Mouse (Mus musculus): Measurements from ENCODE around the gene Rufy3. TPM values are rescaled to one million over a fixed set of nuclear protein-coding genes. Genes with fewer than 3 reads are reported as not detected.

The Rufy3 gene
- total RNA-seq, 2 experiments from 2014 or later = 6.6 to 6.7 TPM

DNA sequence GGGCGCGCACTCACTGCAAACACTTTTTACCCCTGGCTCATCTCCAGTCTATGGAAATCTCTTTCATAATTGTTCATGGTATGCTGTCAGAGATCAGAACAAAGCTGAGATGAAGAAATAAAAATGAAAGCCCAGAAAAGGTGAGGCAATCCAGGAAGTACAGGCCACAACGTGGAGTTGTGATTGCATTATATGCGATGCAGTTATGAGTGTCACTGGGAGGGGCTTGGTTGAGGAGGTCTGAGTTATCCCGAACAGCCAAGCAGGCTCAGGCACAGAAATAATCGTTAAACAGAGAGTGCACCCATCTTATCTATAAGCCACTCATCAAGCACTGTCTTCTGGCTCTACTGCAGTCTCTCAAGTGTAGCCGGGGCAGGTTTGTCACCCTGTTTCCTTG lies 114.1 kb downstream of the Rufy3 start:
- DNase-seq = no peak
- intact Hi-C loops (cut with DNase I) = loop anchor here (5.0 kb wide), 2 partner anchors 43 to 117 kb away; partner anchors contain the start of gene Mob1b

- no peak for DNase-seq
- intact Hi-C loops (cut with DNase I) = loop anchor here (5.0 kb wide), 2 partner anchors 43 to 117 kb away; partner anchors contain the start of gene Mob1b
These were observed 114.5 kb downstream of the Rufy3 start for GRCm38 (mm10) chr5:88679341-88679740.

DNA sequence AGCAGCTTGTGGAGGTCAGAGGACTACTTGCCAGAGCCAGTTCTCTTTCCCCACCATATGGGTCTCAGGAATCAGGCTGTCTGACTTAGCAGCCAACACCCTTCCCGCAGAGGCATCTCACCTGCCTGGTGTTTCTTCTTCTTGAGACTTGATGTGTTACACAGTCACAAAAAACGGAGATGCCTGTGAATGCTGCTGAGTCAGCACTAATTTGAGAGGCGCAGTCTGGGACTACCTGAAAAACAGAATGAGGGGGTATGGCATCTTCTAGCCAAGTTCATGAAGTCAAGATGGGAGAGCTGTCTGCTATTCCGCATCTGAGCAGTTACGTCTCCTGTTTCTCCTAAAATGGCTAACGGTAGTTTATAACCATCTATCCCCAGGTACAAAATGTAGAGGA lies 115.7 kb downstream of the Rufy3 start:
- intact Hi-C loops (cut with DNase I) = loop anchor here (10.0 kb wide), 1 partner anchor 204 kb away; the partner anchor contains the start of gene Slc4a4
- no peak for DNase-seq

- intact Hi-C loops (cut with DNase I) = loop anchor here (10.0 kb wide), 1 partner anchor 201 kb away; the partner anchor contains the start of gene Slc4a4
- no peak for DNase-seq
These were observed 118.9 kb downstream of the Rufy3 start for GRCm38 (mm10) chr5:88683706-88684105.

- no peak for DNase-seq
- intact Hi-C loops (cut with DNase I) = loop anchor here (10.0 kb wide), 1 partner anchor 201 kb away; the partner anchor contains the start of gene Slc4a4
These were observed 119.4 kb downstream of the Rufy3 start for GRCm38 (mm10) chr5:88684226-88684625.

DNA sequence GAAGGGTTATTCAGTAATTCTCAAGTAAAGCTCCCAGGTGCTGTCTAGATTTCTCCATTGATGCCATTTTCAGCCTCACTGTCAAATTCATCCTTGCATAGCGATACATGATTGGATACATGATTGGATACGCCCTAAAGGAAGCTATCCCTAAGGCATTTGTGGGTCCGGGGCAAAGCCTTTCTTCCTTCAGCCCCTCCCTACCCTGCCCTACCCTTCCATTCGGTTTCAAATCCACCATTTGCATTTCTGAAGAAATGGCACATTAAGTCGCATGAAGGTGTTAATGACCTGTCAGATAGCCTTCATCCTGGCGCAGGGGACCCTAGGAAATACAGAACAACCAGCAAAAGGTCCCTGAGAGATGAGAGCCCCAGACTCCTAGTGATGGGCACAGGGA lies 120.5 kb downstream of the Rufy3 start:
- intact Hi-C loops (cut with DNase I) = loop anchor here (10.0 kb wide), 1 partner anchor 199 kb away; the partner anchor contains the start of gene Slc4a4
- no peak for DNase-seq

DNA sequence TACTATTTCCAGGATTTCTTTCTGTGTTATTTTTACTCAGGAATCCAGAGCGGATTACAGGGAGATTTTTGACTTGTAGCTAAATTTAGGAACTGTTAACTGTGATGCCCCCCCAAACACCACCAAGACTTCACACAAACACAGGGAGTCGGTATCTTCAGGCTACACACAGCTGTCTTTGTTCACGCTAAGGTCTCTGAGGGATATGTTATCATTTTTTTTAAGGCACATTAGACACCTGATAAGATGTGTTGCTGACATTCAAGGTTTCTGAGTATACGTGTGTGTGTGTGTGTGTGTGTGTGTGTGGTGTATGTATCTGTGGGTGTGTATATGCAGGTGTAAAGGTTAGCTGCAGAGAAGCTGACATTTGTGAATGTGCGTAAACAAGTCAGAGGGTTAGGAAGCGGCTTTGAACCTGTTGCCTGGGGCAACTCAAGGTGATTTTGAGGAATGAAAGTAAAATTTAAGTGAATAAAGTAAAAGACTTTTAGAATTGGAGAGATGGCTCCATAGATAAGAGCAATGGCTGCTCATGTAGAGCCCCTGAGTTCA lies 121.0 kb downstream of the Rufy3 start:
- no peak for DNase-seq
- intact Hi-C loops (cut with DNase I) = loop anchor here (10.0 kb wide), 1 partner anchor 199 kb away; the partner anchor contains the start of gene Slc4a4

DNA sequence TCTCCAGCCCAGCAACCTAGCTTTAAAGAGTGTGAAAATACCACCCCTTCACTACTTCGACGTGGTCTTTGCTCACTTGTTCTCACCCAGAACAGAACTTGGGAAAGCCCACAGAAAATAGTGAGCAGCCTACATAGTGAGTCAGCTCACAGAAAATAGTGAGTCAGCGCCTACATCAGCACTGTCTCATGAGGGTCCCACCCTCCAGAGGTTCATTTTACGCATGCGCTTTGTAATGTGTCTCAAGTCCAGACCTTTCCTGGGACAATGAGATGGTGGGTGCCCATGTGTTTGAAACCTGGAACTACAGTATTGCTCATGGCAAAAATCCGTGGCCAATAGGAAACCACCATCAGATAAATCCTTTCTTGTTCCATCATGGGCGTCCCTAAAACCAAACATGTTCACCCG lies 123.2 kb downstream of the Rufy3 start:
- intact Hi-C loops (cut with DNase I) = loop anchor here (2.0 to 10.0 kb wide), 2 partner anchors 77 to 197 kb away; partner anchors contain the start of genes Dck and Slc4a4
- no peak for DNase-seq

DNA sequence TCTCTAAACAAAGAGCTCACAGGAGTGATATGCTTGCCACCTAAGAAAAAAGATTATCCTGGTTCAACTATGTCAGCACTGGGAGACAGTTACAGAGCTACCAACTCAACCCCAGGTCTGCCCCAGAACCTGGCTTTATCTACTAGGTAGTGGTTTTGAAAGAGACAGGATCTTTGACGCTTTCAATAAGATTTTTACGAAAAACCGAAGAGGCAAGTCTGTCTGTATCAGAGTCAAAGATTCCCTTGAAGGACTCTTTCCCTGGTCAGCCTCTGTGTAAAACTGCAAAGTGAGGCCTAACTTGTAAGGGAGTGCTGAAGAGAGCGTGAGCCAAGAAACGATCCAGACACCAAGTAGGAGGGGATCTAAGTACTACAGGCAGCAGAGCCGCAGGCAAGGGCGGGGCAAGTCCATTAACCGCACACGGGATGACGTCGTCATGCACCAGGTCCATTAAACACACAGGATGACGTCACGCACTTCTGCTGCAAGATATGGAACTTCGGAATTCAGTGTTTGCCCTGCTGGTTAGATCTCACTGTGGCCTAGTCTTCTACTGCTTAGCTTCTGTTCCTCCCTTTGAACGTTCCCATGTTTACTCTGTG lies 123.8 kb downstream of the Rufy3 start:
- DNase-seq = no peak
- intact Hi-C loops (cut with DNase I) = loop anchor here (2.0 to 10.0 kb wide), 2 partner anchors 76 to 196 kb away; partner anchors contain the start of genes Dck and Slc4a4

GRCm38 (mm10) chr5:88689279-88689938 lies 124.6 kb downstream of the Rufy3 start:
- intact Hi-C loops (cut with DNase I) = loop anchor here (2.0 to 10.0 kb wide), 2 partner anchors 75 to 195 kb away; partner anchors contain the start of genes Dck and Slc4a4
- DNase-seq = no peak

DNA sequence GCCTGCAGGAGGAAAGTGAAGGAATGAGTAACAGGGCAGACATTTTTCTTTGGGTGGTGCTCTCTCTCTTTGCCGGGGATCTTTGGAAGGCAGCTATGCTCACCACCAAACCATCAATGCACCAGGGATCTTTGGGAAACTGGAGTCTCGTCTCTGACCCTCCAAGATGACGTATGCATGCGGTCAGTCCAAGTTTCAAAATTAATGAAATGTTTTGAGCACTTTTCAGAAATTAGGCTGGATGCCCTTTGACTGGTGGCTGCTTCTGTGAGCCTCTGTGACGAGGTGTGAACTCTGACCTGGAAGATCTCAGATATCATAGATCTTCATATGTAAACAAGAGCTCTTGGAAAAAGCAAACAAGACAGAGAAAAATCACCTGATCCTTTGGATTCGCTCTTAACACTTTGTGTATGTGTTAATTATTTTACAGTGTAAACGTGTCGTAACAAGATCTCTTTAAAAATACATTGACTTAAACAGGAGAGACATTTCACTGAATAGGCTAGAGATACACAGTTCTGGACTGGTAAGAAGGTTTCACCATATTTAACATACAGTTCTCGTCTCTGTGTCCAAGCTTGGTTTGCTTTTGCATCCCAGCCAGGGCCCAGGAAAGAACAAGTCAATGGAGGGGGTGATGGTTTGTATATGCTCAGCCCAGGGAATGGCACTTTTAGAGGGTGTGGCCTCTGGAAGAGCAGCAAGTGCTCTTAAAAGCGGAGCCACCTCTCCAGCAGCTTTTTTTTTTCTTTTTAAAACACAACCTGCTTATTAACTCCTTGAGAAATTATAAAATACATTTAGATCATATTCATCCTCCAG lies 126.1 kb downstream of the Rufy3 start:
- intact Hi-C loops (cut with DNase I) = no loop called here
- no peak for DNase-seq

DNA sequence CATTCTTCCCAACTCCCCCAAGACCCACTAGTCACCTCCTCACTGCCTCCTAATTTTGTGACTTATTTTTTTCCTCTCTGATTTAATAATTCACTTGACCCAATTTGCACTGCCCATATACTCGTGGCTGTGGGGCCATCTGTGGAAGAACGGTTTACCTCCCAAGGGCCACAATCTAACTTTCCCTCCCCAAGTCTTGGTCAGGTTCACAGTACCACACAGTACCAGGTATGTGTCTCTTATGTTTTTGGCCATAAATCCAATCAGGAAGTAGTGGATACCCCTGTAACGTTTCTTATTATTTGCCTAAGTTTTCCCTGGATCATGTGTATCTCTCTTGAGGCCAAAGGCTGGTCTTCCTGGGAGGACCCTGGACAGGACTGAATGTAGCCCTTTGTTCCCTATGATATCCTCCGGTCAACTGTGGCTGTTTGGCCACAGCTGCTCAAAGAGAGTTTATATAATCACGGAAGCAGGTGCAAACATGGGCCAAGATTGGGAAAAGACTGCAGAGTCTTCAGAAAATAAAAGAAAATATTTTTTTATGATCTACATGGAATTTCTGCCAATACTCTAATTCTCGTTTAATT lies 126.8 kb downstream of the Rufy3 start:
- no peak for DNase-seq
- intact Hi-C loops (cut with DNase I) = no loop called here

DNA sequence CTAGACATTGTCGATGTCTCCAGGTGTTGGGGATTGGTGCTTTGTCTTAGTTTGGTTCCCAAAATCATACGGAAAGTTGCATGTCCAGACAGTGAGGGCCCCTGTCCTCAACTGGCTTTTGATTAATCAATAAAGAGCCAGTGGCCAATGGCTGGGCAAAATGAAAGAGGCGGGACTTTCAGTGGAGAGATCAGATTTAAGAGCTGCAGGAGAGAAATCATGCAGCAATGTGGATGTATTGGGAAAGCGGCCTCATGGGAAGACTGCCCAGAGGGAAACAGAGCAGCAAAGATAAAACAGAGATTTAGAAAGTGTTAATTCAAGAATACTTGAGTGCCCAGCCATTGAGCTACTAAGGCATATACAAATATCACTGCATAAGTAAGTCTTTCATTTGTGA lies 127.7 kb downstream of the Rufy3 start:
- no peak for DNase-seq
- intact Hi-C loops (cut with DNase I) = no loop called here

DNA sequence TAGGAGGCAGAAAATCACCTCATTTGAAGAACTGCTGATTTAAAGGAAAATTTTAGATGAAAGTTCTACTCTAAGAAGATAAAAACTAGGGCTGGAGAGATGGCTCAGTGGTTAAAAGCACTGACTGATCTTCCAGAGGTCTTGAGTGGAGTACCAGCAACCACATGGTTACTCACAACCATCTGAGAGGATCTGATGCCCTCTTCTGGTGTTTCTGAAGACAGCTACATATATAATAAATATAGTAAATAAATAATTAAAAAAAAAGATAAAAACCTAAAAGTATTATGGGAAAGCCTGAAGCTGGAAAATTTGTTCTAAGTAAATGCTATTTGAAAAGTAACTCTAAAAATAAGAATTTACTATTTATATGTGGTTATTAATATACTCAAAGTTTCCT lies 128.2 kb downstream of the Rufy3 start:
- no peak for DNase-seq
- intact Hi-C loops (cut with DNase I) = no loop called here

DNA sequence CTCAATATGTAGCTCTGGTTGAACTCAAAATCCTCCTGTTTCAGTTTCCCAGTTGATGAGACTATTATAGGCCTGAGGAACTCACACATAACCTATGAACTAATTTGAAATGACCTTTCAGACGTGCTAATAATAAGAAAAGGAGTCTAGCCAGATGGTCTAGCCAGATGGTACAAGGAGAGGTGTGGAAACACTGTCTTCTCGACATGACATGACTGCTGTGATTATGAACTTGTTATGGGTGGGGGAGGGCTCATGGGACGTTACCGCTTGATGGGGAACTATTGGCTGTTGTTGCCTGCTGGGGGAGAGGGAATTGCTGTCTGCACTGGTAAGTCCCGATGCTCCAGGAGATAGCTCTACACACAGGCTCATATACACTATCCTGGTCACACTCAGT lies 132.5 kb downstream of the Rufy3 start:
- intact Hi-C loops (cut with DNase I) = no loop called here

DNA sequence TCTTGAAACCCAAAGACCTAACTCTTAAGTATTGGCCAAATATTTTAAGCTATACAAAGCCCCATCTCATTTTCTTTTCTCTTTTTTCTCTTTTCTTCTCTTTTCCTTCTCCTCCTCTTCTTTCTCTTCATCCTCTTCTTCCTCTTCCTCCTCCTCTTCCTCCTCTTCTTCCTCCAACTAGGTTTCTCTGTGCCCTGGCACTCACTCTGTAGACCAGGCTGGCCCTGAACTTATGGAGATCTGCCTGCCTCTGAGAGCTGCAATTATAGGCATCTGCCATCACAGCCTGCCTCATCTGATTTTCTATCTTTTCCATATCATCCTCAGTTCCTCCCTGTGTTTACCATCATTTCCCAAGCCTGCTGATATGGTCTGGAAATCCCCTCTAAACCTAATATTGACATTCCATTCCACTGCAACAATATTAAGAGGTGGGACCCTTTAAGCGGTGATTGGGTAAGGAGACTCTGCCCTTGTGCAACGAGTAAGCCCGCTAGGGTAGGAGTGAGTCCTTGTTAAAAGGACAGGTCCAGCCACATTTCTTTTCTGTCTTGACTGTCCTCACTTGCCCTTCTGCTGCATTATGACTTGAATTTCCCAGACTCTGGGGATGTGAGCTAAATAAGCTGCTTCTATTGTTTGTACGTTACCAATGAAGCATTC lies 134.5 kb downstream of the Rufy3 start:
- intact Hi-C loops (cut with DNase I) = no loop called here

More for the DNA sequence above, 132.5 kb downstream of the Rufy3 start:
- no peak for DNase-seq

More for the DNA sequence above, 134.5 kb downstream of the Rufy3 start:
- no peak for DNase-seq

All from gastrocnemius, postnatal 36 days (tissue).